Mouse (Mus musculus) stomach, adult 2 months (tissue): ENCODE data around the gene Vmn1r10. TPM values are rescaled to one million over a fixed set of nuclear protein-coding genes. Genes with fewer than 3 reads are reported as not detected.

Experiments
- polyA plus RNA-seq: library from polyadenylated mRNA; depleted of rRNA; stranded (reverse); fragments of >200 nt; gene quantifications from 2 replicates; pipeline ENCODE4 v1.2.3, GENCODE M21; 2012; rRNA removed

The Vmn1r10 gene
- polyA plus RNA-seq = not detected in 2 replicates

GRCm38 (mm10) chr6:57109154-57109553, at the start of gene Vmn1r10:
TSS of gene Vmn1r10 (plus strand) at chr6:57109454.

GRCm38 (mm10) chr6:57066487-57066886, 42.8 kb upstream of the Vmn1r10 start, which contains the start of gene Vmn1r9:
TSS of gene Vmn1r9 (plus strand) at chr6:57066787.

GRCm38 (mm10) chr6:57133155-57133554, 23.9 kb downstream of the Vmn1r10 start, which contains the start of gene Vmn1r11:
TSS of gene Vmn1r11 (plus strand) at chr6:57133455.

GRCm38 (mm10) chr6:57156619-57157018, 47.4 kb downstream of the Vmn1r10 start, which contains the start of gene Vmn1r12:
TSS of gene Vmn1r12 (plus strand) at chr6:57156919.

Other genes starting within 250 kb of the Vmn1r10 start
- 2.8 TPM in 2 replicates for gene Nt5c3, start 185.5 kb upstream of the Vmn1r10 start, polyA plus RNA-seq
- not detected in 2 replicates for gene Vmn1r4, start 185.4 kb upstream of the Vmn1r10 start, polyA plus RNA-seq
- gene Vmn1r5, start 139.2 kb upstream of the Vmn1r10 start, polyA plus RNA-seq = not detected in 2 replicates
- not detected in 2 replicates for gene Vmn1r6, start 112.2 kb upstream of the Vmn1r10 start, polyA plus RNA-seq
- not detected in 2 replicates for gene Vmn1r7, start 84.1 kb upstream of the Vmn1r10 start, polyA plus RNA-seq
- not detected in 2 replicates for gene Vmn1r8, start 77.2 kb upstream of the Vmn1r10 start, polyA plus RNA-seq
- not detected in 2 replicates for gene Vmn1r9, start 42.7 kb upstream of the Vmn1r10 start, polyA plus RNA-seq
- gene Vmn1r11, start 24.0 kb downstream of the Vmn1r10 start, polyA plus RNA-seq = not detected in 2 replicates
- gene Vmn1r12, start 47.5 kb downstream of the Vmn1r10 start, polyA plus RNA-seq = not detected in 2 replicates
- gene Vmn1r13, start 93.8 kb downstream of the Vmn1r10 start, polyA plus RNA-seq = not detected in 2 replicates
- not detected in 2 replicates for gene Vmn1r14, start 122.2 kb downstream of the Vmn1r10 start, polyA plus RNA-seq
- not detected in 2 replicates for gene Vmn1r15, start 148.5 kb downstream of the Vmn1r10 start, polyA plus RNA-seq
- gene Vmn1r16, start 220.0 kb downstream of the Vmn1r10 start, polyA plus RNA-seq = not detected in 2 replicates